Mouse (Mus musculus): ENCODE results near the gene Gm960. TPM values are rescaled to one million over a fixed set of nuclear protein-coding genes. Genes with fewer than 3 reads are reported as not detected.

Gene Gm960
- total RNA-seq, 4 experiments from 2014 or later, result 0.67 to 1.0 (median 0.94) TPM; not detected in 1

DNA sequence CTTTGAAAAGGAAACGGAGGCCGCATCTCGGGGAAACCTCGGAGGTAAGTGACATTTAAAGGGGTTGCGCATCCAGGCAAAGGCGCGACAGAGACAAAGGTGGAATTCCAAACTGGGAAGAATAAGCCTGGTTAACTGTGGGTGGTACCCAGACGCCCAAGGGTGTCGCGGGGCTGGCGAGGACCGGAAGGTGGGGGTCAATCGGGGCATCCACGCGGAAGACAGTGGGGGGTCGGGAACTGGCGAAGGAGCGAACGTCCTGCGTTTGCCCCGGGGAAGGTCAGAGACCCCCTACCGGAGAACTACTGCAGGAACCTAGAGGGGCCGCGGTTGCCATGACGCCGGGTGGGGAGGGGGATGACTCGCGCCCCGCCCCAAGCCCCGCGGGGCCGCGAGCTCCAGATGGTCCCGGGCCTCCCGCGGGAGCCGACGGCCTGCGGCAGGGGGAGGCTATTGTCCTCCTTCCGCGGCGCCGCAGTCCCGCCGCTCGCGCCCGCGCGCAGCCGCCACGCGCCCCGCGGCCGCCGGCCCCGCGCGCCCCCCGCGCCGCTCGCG is 13.2 kb upstream of the Gm960 start:
- no peak for DNase-seq

DNA sequence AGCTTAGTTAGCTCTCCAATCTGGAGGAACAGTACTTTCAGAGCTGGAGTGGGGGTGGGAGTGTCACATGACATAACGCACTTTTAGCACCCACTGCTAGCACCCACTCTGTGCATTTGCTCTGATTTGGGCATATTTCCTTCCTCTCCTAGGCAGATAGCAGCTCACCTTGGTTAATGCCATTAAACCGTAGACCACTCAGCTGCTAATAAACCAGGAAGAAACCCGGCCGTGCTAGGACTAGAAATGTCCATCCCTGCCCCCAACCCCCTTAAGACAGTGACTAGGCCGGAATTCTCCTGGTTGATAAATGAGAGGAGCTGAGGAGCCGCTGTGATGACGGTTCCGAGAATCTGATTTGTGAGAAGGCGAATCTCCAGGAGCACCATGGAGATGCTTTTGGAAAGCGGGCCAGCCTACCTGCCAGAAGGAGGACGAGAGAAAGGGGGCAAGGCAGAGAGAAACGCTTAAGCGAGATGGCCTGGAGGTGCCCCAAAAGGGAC is 12.7 kb upstream of the Gm960 start, which contains the start of gene Sptbn2:
Gene Sptbn2 (plus strand): TSS at position 70 of the 503 bp plus-strand sequence.
- DNase-seq, result no peak

DNA sequence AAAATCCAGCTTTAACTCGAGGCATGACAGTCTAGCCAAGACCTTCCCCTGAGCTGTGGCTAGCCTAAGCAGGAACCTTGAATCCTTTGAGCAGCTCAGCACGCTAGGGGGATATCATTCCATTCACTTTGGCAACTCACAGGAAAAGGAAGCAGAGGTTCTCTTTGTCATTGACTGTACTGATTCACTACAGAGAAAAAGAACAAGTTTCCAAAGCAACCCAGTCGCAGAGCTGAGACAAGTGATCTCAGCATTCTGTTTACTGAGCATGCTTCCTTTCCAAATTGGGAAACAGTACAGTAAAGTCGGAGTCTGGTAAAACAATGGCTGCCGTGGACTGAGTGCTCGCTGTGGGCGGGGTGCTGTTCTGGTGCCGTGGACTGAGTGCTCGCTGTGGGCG is 10.3 kb upstream of the Gm960 start:
- no peak for DNase-seq

DNA sequence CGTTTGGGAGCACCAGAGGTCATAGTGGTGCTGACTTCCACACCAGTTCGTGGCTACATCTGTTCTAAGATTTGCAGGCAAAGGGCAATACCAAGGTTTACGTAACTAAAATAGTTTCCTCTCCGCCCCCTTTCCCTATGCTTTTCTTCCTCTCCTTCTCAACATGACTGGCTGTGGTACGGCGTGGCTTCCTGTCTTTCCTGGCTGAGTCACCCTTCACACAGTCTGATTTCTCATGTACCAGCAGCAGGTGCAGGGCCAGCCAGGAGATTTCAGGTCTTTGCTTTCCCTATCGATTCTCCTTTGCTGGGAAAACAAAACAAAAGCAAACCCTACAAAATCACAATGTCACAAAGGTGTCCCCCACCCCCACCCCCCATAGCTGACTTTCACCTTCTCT is 2.8 kb upstream of the Gm960 start:
- DNase-seq, result no peak

DNA sequence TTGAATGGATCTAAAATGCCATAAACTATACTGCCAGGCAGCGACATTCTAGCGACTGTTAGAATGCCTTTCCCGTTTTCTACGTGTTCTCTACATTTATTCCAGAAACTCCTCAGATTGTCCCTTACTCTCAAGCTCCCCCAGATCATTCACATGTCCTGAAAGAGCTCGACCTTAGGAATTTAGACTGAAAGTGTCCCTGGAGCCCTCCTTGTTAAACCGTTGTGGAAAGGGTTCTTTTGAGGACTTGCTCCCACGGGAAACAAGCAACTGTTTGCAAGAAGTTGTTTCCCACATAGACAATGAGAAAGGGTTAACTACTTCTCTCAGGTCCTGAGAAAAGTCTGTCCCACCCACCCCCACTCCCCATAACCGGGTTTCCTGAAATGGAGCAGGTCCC is 2.2 kb upstream of the Gm960 start:
- no peak for DNase-seq

DNA sequence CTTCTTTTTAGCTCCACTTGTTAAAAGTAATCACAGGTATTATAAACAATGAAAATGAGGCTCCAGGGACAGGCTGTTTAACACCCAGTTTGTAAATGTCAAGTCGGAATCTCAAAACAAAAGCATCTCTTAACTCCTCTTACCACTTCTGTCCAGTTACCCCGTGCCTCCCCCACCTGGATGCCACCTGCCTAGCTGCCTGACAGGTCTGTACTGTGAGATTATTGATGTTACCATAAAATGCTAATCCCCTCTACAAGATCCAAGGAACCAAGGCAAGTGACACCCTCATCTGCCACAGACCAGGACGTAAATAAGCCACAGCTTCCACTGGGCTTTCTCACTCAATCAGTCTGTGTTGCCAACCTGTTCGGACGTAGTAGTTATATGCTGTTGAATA is 1.4 kb upstream of the Gm960 start:
- DNase-seq, result no peak

DNA sequence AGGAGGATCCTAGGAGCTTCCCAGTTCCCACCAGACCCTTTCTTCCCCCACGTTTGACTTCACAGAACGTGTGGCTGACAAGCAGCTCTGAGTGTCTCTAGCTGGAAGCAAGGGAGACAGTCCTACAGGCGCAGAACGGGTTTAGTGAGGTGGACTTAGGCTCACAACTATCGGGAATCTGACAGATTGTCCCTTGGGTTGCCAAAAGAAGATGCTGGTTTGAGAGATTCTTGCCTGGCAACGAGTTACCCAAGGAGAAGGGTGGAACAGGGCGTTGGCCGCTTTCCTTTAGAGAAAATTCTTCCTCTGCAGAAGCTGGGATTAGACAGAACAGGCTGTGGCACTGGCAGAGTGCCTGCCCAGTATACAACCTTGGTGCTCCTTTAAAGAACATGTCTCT is 388 bp upstream of the Gm960 start:
- DNase-seq, result no peak

DNA sequence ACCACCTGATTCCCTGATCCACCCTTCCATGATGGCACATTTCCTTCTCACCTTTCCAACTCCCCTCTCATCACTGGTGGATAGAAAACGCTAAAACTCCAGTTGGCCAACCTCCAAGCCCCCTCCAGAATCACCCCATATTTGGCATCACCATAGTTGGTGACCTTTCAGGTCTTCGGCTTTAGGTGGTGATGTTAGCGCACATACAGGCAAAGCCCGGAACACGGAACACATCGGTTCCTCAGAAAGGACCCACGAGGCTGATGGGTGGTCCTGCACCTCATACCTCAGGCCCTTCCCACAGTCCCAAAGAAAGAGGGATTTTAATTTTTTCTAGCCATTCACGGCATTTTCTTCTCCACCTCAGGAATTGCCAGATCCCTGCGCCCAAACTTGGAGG is 747 bp downstream of the Gm960 start:
- no peak for DNase-seq

DNA sequence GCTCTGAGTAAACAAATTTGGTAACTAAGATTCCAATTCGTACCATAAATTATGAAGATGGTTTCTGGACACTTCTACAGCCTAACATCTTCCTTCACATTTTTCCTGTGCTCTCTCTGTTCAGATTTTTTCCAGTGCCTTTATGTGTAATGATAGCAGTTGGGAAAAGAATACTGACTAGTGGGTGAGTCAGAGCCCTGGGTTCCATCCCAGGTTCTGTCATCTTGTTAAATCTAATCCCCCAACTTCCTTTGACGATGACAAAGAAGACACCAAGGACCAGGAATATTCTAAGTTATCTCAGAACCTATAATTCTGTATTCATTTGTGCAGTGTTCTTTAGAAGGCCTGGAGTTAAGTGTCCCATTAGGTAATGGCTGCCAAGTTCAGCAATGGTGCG is 1.3 kb downstream of the Gm960 start:
- no peak for DNase-seq

DNA sequence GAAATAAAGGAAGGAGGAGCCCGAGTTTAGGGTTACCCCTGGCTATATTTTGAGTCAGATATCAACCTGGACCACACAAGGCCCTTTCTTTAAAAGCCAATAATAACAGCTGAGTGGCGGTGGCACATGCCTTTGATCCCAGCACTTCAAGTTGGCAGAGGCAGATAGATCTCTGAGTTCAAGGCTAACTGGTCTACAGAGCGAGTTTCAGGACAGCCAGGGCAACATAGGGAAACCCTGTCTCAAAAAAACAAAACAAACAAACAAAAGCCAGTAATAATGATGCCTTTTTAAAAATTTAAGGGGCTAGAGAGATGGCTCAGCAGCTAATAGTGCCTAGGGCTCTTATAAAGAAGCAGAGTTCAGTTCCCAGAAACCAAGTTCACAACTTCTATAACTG is 4.1 kb downstream of the Gm960 start:
- no peak for DNase-seq

DNA sequence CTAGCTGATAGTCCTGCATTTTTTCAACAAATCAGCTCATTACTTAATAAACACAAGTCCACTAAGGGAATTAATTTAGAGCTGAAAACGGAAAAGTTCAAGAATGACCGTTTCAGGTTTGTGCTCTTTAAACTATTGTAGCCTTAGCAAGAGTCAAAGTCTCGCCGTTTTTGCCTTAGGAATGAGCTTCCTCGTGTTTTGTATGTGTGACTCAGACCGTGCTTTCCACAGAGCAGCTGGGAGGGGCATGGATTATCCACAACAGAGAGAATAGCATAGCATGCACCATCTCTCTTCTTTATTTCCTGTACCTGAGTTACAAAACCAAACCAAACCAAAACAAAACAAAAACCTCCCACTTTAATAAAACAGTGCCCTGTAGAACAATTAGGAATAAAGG is 26.1 kb downstream of the Gm960 start:
- no peak for DNase-seq

DNA sequence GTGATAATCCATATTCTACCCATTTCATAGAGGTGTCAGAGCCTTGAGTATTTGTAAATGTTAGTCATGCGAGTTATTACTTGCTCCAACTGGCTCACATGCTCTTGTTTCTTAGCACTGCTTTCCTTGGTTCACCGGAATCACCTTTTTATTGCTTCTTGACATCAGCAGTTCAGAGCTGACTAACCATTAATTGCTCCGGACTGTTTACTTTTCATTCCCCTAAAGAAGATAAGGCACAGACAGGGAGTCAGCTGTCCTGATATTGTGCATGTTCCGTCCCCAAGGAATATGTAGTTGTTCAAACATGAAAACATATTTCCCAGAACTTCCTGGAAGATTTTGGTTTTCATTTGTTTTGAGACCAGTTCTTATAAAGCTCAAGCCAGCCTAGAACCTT is 27.7 kb downstream of the Gm960 start:
- no peak for DNase-seq

DNA sequence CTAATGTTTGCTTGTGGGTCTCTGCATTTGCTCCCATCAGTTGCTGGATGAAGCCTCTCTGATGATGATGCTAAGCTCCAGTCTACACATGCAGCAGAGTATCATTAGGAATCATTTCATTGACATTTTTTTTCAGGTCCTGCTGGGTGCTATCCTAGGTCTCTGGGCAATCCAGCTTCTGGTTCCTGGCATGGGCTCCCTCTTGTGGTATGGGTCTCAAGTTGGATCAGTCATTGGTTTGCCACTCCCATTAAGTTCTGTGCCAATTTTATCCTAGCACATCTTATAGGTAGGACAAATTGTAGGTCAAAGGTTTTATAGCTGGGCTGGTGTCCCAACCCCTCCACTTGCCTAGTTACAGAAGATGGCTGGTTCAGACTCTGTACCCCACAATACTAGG is 31.7 kb downstream of the Gm960 start:
- no peak for DNase-seq

DNA sequence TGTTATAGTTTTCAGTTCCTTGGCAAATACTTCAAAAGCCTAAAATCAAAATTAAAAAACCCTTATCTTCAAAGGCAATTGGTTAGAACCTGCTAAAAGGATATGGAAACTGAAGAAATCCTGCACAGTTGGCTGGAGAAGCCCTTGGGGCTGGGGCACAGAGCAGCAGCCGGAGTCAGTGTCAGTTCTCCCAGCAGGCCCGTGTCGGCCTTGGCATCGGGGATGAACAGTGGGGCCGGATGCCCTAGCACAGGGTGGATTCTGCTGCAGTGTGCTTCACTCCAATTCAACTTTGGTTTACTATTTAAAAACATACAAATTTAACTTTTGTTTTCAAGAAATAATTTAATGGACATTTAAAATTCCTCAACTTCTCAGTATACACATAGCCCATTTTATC is 40.3 kb downstream of the Gm960 start:
- no peak for DNase-seq

DNA sequence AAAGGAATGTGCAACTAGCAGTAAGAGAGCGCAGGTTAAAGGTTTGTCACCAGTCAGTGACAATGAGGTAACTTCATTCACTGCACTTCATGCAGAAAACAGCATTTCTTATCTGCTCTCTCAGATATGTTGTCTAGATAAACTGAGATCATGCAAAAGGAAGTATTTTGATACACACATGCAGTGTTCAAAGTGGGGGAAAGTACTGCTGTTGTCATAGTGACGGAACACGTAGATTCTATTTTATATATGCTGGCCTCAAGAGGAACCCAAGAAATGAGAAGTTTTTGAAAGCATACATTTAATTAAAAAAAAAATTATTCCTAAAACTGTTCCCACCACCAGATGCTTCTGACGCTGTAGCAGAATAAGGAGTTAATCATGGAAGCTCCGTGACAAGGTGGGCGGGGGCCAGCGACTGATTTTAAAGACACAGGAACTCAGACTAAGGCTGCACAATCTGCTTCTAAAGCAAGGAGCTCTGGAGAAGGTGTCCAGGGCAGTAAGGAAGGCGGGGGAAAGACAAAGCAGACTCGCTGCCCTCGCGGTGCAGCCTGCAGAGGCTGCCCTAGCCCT is 51.5 kb downstream of the Gm960 start:
- DNase-seq, result no peak

DNA sequence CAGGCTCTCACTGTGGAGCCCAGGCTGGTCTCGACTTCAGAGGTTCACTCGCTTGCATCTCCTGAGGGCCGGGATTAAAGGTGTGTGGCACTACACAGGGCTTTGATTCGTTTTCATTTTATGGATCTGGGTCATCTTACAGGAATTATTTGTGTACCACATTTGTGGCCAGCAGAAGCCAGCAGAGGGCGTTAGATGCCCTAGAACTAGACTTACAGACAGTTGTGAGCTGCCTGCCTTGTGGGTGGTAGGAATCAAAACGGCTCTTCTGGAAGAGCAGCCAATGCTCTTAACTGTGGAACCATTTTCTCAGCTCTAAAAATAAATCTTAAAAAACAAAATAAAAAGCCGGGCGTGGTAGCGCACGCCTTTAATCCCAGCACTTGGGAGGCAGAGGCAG is 54.2 kb downstream of the Gm960 start:
- DNase-seq, result peak; percentile 14

DNA sequence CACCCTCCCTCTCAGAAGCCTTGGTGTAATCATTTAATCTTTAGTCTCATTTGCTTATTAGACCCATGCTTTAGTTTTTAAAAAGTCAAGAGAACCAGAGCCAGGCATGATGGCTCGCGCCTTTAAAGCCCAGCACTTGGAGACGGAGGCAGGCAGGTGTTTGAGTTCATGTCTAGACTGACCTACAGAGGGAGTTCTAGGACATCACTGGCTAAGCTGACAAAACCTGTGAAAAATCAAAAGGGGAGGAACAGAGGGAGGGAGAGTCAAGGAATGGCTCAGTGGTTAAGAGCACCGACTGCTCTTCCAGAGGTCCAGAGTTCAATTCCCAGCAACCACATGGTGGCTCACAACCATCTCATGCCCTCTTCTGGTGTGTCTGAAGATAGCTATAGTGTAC is 62.5 kb downstream of the Gm960 start:
- DNase-seq, result no peak

DNA sequence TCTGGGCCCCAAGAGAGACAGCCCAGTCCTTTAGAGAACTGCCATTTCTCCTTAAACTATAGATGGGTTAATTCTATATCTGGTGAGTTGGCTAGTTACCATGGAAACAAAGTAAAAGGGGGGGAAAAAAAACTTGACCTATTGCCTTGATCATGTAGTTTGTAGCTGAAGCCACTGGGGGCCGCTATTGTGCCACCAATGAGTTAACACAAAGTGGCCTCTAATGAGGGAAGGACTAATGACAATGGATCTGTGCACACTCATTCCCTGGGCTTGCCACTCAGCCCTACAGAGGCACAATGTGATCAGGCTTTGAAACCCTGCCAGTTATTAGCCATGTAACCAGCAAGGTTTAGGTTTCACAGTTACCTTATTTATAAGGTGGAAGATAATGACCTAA is 69.6 kb downstream of the Gm960 start:
- no peak for DNase-seq

DNA sequence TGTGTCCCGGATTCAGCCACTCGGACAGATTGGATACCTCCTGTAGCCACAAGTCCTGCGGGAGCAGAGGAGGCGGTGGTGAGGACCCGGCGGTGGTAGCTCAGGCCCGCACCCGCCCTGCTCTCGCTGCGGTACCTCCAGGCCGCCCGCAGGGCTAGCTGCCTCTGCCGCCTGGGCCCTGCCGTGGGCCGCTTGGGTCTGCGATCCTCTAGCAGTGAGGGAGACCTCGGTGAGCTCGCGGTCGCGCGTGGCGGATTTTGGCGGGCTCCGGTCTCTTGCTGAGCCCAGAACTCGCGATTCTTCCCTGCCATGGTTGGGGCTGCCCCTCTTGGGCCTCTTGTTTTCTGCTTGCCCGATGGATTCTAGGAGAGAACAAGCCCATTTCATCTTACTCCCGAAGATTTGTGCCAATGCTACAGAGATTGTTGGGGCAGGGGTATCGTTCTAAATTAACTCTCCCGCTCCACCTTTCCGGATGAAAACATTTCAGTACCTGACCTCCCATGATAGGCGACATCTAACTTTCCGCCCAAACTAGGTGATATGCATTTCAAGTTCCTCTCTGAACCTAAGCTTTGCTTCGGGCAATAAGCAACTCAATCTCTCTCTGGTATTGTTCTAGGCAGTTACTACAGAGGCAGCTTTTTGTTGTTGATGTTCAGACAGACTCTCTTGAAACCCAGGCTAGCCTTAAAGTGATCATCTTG is 72.5 kb downstream of the Gm960 start:
- no peak for DNase-seq

DNA sequence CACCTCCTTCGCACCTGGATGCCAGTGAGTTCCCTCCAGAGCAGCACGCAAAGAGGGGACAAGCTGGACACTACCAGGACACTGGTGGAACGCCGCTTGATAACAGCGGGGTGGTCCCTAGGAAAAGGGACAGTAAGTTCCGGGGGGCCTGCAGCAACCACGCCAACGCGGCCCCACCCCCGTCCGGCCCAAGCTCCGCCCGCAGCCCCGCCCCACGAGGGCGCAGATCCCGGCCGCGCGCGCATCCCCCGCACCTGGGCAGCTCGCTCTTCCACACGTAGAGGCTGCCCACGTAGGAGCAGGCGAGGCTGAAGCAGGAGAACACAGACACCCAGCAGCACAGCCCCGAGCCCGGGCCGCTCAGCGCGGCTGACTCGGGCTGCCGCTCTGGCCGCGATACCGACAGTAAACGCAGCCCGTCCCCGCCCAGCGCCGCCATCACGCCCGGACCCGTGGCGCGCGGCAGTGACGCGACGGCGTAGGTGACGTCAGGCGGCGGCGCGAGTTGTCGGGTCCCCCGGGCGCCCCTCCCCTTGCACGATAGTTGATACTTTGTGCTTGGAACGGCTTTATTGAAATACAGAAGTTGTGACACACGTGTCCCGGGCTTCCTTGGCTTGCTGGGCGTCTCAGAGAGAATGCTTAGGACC is 73.2 kb downstream of the Gm960 start, which contains the start of gene Rce1:
Gene Rce1 (minus strand): TSS at position 463 of the 650 bp plus-strand sequence.
- DNase-seq, result peak; percentile 82

DNA sequence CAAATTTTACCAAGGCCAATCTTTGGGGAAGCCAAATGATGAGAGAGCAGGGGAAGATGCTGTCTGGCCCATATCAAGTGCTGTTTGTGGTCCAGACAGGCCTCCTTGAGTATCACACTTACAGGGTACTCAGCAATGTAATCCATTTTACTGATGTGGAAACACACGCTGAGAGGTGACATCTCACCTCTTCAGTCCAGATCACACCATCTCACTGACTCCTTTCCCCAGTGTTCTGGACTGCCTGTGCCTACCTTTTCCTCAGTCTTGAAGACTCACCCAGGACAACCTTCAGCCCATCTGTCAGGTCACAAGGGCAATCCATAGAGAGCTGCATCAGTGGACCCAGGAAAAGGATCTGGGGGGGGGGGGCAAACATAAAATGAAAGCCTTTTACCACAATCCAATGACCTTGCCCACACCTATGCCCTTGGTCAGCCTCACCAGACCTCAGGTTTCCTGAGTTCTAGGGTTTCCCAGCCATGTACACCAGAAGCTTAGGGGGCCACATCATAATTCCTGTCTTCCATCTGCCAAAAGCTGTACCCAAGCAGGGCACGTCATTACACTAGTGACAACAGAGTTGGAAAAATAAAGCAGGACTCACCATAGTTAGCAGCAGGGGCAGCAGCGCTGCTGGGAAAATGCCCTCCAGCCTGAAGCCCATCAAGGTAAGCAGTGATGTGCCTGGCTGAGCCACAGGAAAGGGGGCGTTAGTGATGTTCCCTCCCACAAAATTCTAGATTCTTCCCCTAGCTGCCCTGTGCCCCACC is 73.9 kb downstream of the Gm960 start:
- DNase-seq, result no peak

DNA sequence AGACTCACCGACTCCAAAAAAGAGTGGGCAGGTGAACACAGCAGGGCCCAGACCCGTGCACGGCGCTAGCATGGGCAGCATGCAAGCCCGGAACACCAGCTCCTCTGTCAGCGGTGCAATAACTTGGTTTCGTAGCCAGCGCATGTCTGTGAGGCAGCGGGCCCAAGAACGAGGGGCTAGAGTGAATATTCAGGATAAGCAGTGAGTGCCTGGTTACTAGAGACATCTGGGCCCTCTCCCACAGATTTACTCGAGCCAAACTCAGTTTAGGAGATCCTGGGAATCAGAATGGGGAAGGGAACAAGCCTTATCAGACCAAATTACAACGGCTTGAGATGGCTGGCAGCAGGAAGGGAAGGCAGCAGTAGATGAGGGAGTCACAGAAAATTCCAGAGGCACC is 74.5 kb downstream of the Gm960 start:
- DNase-seq, result no peak

DNA sequence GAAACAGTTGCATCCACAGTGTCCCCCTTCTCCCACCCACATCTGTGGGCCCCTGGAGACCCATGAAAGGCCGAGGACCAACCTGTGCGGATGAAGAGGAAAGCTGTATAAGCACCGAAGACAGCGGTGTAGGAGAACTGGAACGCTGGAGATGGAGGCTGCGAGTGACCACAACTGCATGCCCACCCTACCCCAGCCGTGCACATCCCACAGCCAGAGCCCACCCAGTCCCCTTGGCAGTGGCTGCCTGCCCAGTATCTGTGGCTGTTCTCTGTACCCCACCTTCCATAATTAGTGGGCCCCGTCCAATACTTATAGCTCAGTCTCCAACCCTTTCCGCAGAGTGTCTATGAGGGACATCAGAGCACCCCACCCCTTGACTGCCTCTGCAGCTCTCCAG is 75.0 kb downstream of the Gm960 start:
- no peak for DNase-seq
